Mouse (Mus musculus) kidney, adult 10 weeks (tissue): ENCODE measurements around the gene Amer2. TPM values are rescaled to one million over a fixed set of nuclear protein-coding genes. Genes with fewer than 3 reads are reported as not detected.

Experiments
- polyA plus RNA-seq: library from polyadenylated mRNA; stranded (reverse); fragments of 350-450 nt; fragmentation: Illumina TruSeq; extraction: RNeasy Lipid Tissue Mini Kit (QIAGEN cat#74804); gene quantifications from one replicate; pipeline ENCODE4 v1.2.3, GENCODE M21; 2014; ENCODE audit warnings: low read depth, low replicate concordance

Amer2 gene
- polyA plus RNA-seq: 0.12 TPM

DNA sequence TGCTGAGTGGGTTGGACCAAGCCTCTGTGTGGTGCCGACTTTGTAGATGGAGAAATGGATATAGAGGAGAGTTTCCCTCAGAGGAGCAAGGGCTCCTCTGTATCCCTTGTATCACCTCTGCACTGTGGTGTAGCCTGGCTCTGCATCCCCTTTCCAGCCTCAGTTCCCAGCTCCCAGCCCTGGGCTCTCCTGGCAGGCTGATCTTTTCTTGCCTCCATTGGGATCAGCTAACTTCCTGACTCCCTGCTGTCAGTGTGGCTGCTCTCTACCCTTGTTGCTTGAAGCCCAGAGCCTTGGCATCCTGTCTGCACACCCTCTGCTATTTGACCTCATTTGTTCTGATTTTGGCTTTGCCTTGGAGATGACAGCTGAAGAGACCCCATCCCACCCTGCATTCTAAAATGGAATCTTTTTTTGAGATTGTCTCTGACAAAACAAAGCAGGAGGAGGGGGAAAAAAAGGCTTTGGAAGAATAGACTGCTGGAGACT lies at the start of gene Amer2:
Amer2 (plus strand) TSS at position 439 of the 489 bp plus-strand sequence.

Other genes starting within 250 kb of the Amer2 start
- gene Atp8a2, start 176.1 kb upstream of the Amer2 start, polyA plus RNA-seq: 0.20 TPM
- not detected for gene Nupl1, start 121.8 kb upstream of the Amer2 start, polyA plus RNA-seq
- gene Gm49336, start 121.8 kb upstream of the Amer2 start, polyA plus RNA-seq: 51.9 TPM
- gene Mtmr6, start 108.0 kb upstream of the Amer2 start, polyA plus RNA-seq: 126 TPM